Mouse (Mus musculus) midbrain, embryonic 16.5 days (tissue): ENCODE data around the gene Gdf5. TPM values are rescaled to one million over a fixed set of nuclear protein-coding genes. Genes with fewer than 3 reads are reported as not detected.
"Not testable (repeated sequence)": the region's sequence is repeated elsewhere in the genome, so short reads cannot be mapped to it uniquely, and the experiment has no call there.

Source experiments
- ATAC-seq: fragments of 200-750 bp; cut with Nextera tagmentation; 2 replicates; pipeline ENCODE4 v1.8.0; 2017; ENCODE audit warnings: moderate TSS enrichment
- H3K27ac ChIP-seq: fragments of 300-500 bp; sonication (generic); 2 replicates; pipeline ENCODE4 v1.5.1; 2014; ENCODE audit warnings: mild to moderate bottlenecking, low read length, mixed read lengths
- H3K27me3 ChIP-seq: fragments of 300-500 bp; sonication (generic); 2 replicates; pipeline ENCODE4 v1.6.1; 2014; ENCODE audit warnings: low read depth, low read length, mixed read lengths; ENCODE audit not compliant: control insufficient read depth, insufficient read depth
- H3K36me3 ChIP-seq: fragments of 300-500 bp; sonication (generic); 2 replicates; pipeline ENCODE4 v1.6.1; 2014; ENCODE audit warnings: mild to moderate bottlenecking, low read length, moderate library complexity, mixed read lengths; ENCODE audit not compliant: control insufficient read depth, insufficient read depth
- H3K4me1 ChIP-seq: fragments of 300-500 bp; sonication (generic); 2 replicates; pipeline ENCODE4 v1.6.1; 2014; ENCODE audit warnings: mild to moderate bottlenecking, low read length, mixed read lengths; ENCODE audit not compliant: control insufficient read depth, insufficient read depth
- H3K4me2 ChIP-seq: fragments of 300-500 bp; sonication (generic); 2 replicates; pipeline ENCODE4 v1.6.1; 2014; ENCODE audit warnings: mild to moderate bottlenecking, low read length, mixed read lengths
- H3K4me3 ChIP-seq: fragments of 300-500 bp; sonication (generic); 2 replicates; pipeline ENCODE4 v1.5.1; 2014; ENCODE audit warnings: low read depth, mild to moderate bottlenecking, low read length, moderate library complexity, mixed read lengths
- H3K9ac ChIP-seq: fragments of 300-500 bp; sonication (generic); 2 replicates; pipeline ENCODE4 v1.6.1; 2014; ENCODE audit warnings: low read depth, low read length, mixed read lengths
- H3K9me3 ChIP-seq: fragments of 300-500 bp; sonication (generic); replicated peaks from 2 replicates; pipeline ENCODE4 v1.6.1; 2014; ENCODE audit warnings: mild to moderate bottlenecking, low read length, mixed read lengths; ENCODE audit not compliant: control insufficient read depth, poor library complexity, severe bottlenecking
- WGBS: fragments of 180-500 bp; shearing (Covaris S2); extraction: QIAGEN DNeasy Blood & Tissue Kit; methylation state at CpG from one replicate; pipeline ENCODE4 v1.1.7; 2014; 5-methylcytosine and 5-hydroxymethylcytosine counted together
- polyA plus RNA-seq: library from polyadenylated mRNA; unstranded; fragments of >200 nt; fragmentation: Nextera tagmentation; extraction: Ambion mirVana; gene quantifications from 2 replicates; pipeline ENCODE4 v1.2.1, GENCODE M21; 2015

Gene Gdf5
- polyA plus RNA-seq, 1 experiment from 2014 or later = 0.95 TPM

- not testable (repeated sequence) for H3K27me3 ChIP-seq, H3K27ac ChIP-seq, H3K4me2 ChIP-seq, H3K36me3 ChIP-seq, H3K9me3 ChIP-seq, H3K4me1 ChIP-seq, H3K9ac ChIP-seq, H3K4me3 ChIP-seq, ATAC-seq
- WGBS = 98% methylated on average over 6 of the region's 6 CpGs
Observed at GRCm38 (mm10) chr2:155925213-155925612, 20.0 kb downstream of the Gdf5 start.

GRCm38 (mm10) chr2:155923143-155923542, 22.0 kb downstream of the Gdf5 start:
- H3K27ac ChIP-seq = no peak overlapping the region
- ATAC-seq = no peak
- WGBS = 95% methylated on average over 7 of the region's 7 CpGs
- no peaks in the 10 kb centered on the region for H3K27me3 ChIP-seq
- H3K36me3 ChIP-seq = peaks cover 3% of the 10 kb centered on the region; the same call in 1 of the 2 replicates
- H3K4me3 ChIP-seq = no peak overlapping the region
- H3K4me2 ChIP-seq = no peak overlapping the region
- no peak overlapping the region for H3K9ac ChIP-seq
- H3K4me1 ChIP-seq = no peaks in the 10 kb centered on the region
- H3K9me3 ChIP-seq = no peaks in the 10 kb centered on the region

GRCm38 (mm10) chr2:155914684-155915083, 30.5 kb downstream of the Gdf5 start:
- H3K36me3 ChIP-seq = peaks cover 17% of the 10 kb centered on the region

GRCm38 (mm10) chr2:155903632-155904008, 41.5 kb downstream of the Gdf5 start:
- Histone ChIP-seq H3K27ac (no peak overlapping the region), H3K36me3 (peaks cover under 1% of the 10 kb centered on the region), H3K9ac (no peak overlapping the region), H3K4me2 (no peak overlapping the region), H3K4me3 (no peak overlapping the region), H3K27me3 (no peaks in the 10 kb centered on the region), H3K4me1 (no peaks in the 10 kb centered on the region), H3K9me3 (no peaks in the 10 kb centered on the region)
- ATAC-seq = no peak
- WGBS = 90% methylated on average over 6 of the region's 6 CpGs

More at GRCm38 (mm10) chr2:155914684-155915083, 30.5 kb downstream of the Gdf5 start:
- no peak overlapping the region for H3K27ac ChIP-seq
- no peak overlapping the region for H3K4me2 ChIP-seq
- no peaks in the 10 kb centered on the region for H3K9me3 ChIP-seq
- no peak overlapping the region for H3K4me3 ChIP-seq
- 96% methylated on average over 6 of the region's 6 CpGs for WGBS
- H3K27me3 ChIP-seq = no peaks in the 10 kb centered on the region
- no peak for ATAC-seq
- H3K9ac ChIP-seq = no peak overlapping the region
- no peaks in the 10 kb centered on the region for H3K4me1 ChIP-seq

- ATAC-seq = no peak
- no peak overlapping the region for H3K27ac ChIP-seq
- no peak overlapping the region for H3K4me3 ChIP-seq
- no peak overlapping the region for H3K9ac ChIP-seq
- 84% methylated on average over 16 of the region's 16 CpGs for WGBS
- no peaks in the 10 kb centered on the region for H3K27me3 ChIP-seq
- no peaks in the 10 kb centered on the region for H3K4me1 ChIP-seq
- H3K36me3 ChIP-seq = no peaks in the 10 kb centered on the region
- H3K9me3 ChIP-seq = no peaks in the 10 kb centered on the region
- no peak overlapping the region for H3K4me2 ChIP-seq
Observed at GRCm38 (mm10) chr2:155902989-155903631, 42.1 kb downstream of the Gdf5 start.

- no peaks in the 10 kb centered on the region for H3K4me1 ChIP-seq
- H3K4me3 ChIP-seq = no peak overlapping the region
- peaks cover 14% of the 10 kb centered on the region for H3K36me3 ChIP-seq
- WGBS = 90% methylated on average over 16 of the region's 16 CpGs
- no peaks in the 10 kb centered on the region for H3K27me3 ChIP-seq
- no peak overlapping the region for H3K4me2 ChIP-seq
- no peak for ATAC-seq
- H3K9ac ChIP-seq = no peak overlapping the region
- no peaks in the 10 kb centered on the region for H3K9me3 ChIP-seq
- H3K27ac ChIP-seq = no peak overlapping the region
Observed at GRCm38 (mm10) chr2:155895046-155895735, 50.0 kb downstream of the Gdf5 start.

GRCm38 (mm10) chr2:155894307-155895045, 50.7 kb downstream of the Gdf5 start:
- WGBS = 91% methylated on average over 13 of the region's 13 CpGs
- no peaks in the 10 kb centered on the region for H3K9me3 ChIP-seq
- H3K9ac ChIP-seq = no peak overlapping the region
- H3K27ac ChIP-seq = no peak overlapping the region
- no peak overlapping the region for H3K4me3 ChIP-seq
- H3K4me1 ChIP-seq = no peaks in the 10 kb centered on the region
- no peaks in the 10 kb centered on the region for H3K27me3 ChIP-seq
- H3K4me2 ChIP-seq = no peak overlapping the region
- no peak for ATAC-seq
- H3K36me3 ChIP-seq = peaks cover 14% of the 10 kb centered on the region
